Mouse (Mus musculus): Measurements from ENCODE around the gene Ephb2.

Ephb2 gene

GRCm38 (mm10) chr4:136768499-136768898 is 67.3 kb downstream of the Ephb2 start:
- DNase-seq (ENCODE audit: low read depth in 2 of 2, low spot score in 2 of 2): no peak

- no peak for DNase-seq (ENCODE audit: low read depth in 2 of 2, low spot score in 2 of 2)
Measured at GRCm38 (mm10) chr4:136765080-136765479, 70.7 kb downstream of the Ephb2 start.

- no peak for DNase-seq (ENCODE audit: low read depth in 2 of 2, low spot score in 2 of 2)
Measured at GRCm38 (mm10) chr4:136763349-136763748, 72.4 kb downstream of the Ephb2 start.

- no peak for DNase-seq (ENCODE audit: low read depth in 2 of 2, low spot score in 2 of 2)
Measured at GRCm38 (mm10) chr4:136761713-136762380, 73.9 kb downstream of the Ephb2 start.

GRCm38 (mm10) chr4:136760882-136761281 is 74.9 kb downstream of the Ephb2 start:
- no peak for DNase-seq (ENCODE audit: low read depth in 2 of 2, low spot score in 2 of 2)

GRCm38 (mm10) chr4:136757096-136757495 is 78.7 kb downstream of the Ephb2 start:
- DNase-seq (ENCODE audit: low read depth in 2 of 2, low spot score in 2 of 2): no peak

GRCm38 (mm10) chr4:136756486-136756885 is 79.3 kb downstream of the Ephb2 start:
- DNase-seq (ENCODE audit: low read depth in 2 of 2, low spot score in 2 of 2): no peak

- DNase-seq (ENCODE audit: low read depth in 2 of 2, low spot score in 2 of 2): no peak
Measured at GRCm38 (mm10) chr4:136755364-136755811, 80.4 kb downstream of the Ephb2 start.

- DNase-seq (ENCODE audit: low read depth in 2 of 2, low spot score in 2 of 2): no peak
Measured at GRCm38 (mm10) chr4:136754256-136754655, 81.5 kb downstream of the Ephb2 start.

GRCm38 (mm10) chr4:136751355-136752020 is 84.3 kb downstream of the Ephb2 start:
- no peak for DNase-seq (ENCODE audit: low read depth in 2 of 2, low spot score in 2 of 2)

- no peak for DNase-seq (ENCODE audit: low read depth in 2 of 2, low spot score in 2 of 2)
Measured at GRCm38 (mm10) chr4:136750578-136751338, 85.0 kb downstream of the Ephb2 start.

- no peak for DNase-seq (ENCODE audit: low read depth in 2 of 2, low spot score in 2 of 2)
Measured at GRCm38 (mm10) chr4:136749851-136750577, 85.8 kb downstream of the Ephb2 start.

- no peak for DNase-seq (ENCODE audit: low read depth in 2 of 2, low spot score in 2 of 2)
Measured at GRCm38 (mm10) chr4:136749431-136749830, 86.4 kb downstream of the Ephb2 start.

GRCm38 (mm10) chr4:136748842-136749392 is 86.9 kb downstream of the Ephb2 start:
- DNase-seq (ENCODE audit: low read depth in 2 of 2, low spot score in 2 of 2): no peak

GRCm38 (mm10) chr4:136746516-136746915 is 89.3 kb downstream of the Ephb2 start:
- DNase-seq (ENCODE audit: low read depth in 2 of 2, low spot score in 2 of 2): no peak

GRCm38 (mm10) chr4:136742677-136743076 is 93.1 kb downstream of the Ephb2 start:
- no peak for DNase-seq (ENCODE audit: low read depth in 2 of 2, low spot score in 2 of 2)

GRCm38 (mm10) chr4:136741840-136742239 is 93.9 kb downstream of the Ephb2 start:
- no peak for DNase-seq (ENCODE audit: low read depth in 2 of 2, low spot score in 2 of 2)

- DNase-seq (ENCODE audit: low read depth in 2 of 2, low spot score in 2 of 2): no peak
Measured at GRCm38 (mm10) chr4:136740963-136741362, 94.8 kb downstream of the Ephb2 start.

- no peak for DNase-seq (ENCODE audit: low read depth in 2 of 2, low spot score in 2 of 2)
Measured at GRCm38 (mm10) chr4:136739189-136739588, 96.6 kb downstream of the Ephb2 start.

GRCm38 (mm10) chr4:136738291-136738690 is 97.5 kb downstream of the Ephb2 start:
- DNase-seq (ENCODE audit: low read depth in 2 of 2, low spot score in 2 of 2): no peak

- no peak for DNase-seq (ENCODE audit: low read depth in 2 of 2, low spot score in 2 of 2)
Measured at GRCm38 (mm10) chr4:136735856-136736255, 99.9 kb downstream of the Ephb2 start.
